Mouse (Mus musculus): ENCODE measurements at regions not wholly inside any gene's neighbourhood (a gene's known extent, or its start where the extent isn't known, plus 50 kb on each side); places are given as distances from the start of the nearest gene placed in this dataset.

GRCm38 (mm10) chr8:107871718-107872117, 70.7 kb upstream of the Zfhx3 start:
- H3K4me1 ChIP-seq (ENCODE audit: control insufficient read depth, insufficient read depth, low read length) = no peaks in the 10 kb centered on the region
- H3K4me3 ChIP-seq (ENCODE audit: insufficient read depth, low read length) = no peak overlapping the region
- TF ChIP-seq CTCF (IDR thresholded peaks at IDR 0.05; ENCODE audit: extremely low read depth, insufficient read depth, low read length) (no peak), POLR2A (IDR thresholded peaks at IDR 0.05; ENCODE audit: extremely low read depth, insufficient read depth, low read length) (no peak)
- no peak overlapping the region for H3K27ac ChIP-seq (ENCODE audit: insufficient read depth, low read length)

GRCm38 (mm10) chr8:107872121-107872520, 70.3 kb upstream of the Zfhx3 start:
- Histone ChIP-seq H3K27ac (ENCODE audit: insufficient read depth, low read length) (no peak overlapping the region), H3K4me3 (ENCODE audit: insufficient read depth, low read length) (no peak overlapping the region), H3K4me1 (ENCODE audit: control insufficient read depth, insufficient read depth, low read length) (no peaks in the 10 kb centered on the region)
- TF ChIP-seq CTCF (IDR thresholded peaks at IDR 0.05; ENCODE audit: extremely low read depth, insufficient read depth, low read length) = no peak
- TF ChIP-seq POLR2A (IDR thresholded peaks at IDR 0.05; ENCODE audit: extremely low read depth, insufficient read depth, low read length) = no peak

GRCm38 (mm10) chr8:107876455-107876854, 66.0 kb upstream of the Zfhx3 start:
- TF ChIP-seq CTCF (IDR thresholded peaks at IDR 0.05; ENCODE audit: extremely low read depth, insufficient read depth, low read length) (no peak), POLR2A (IDR thresholded peaks at IDR 0.05; ENCODE audit: extremely low read depth, insufficient read depth, low read length) (no peak)
- Histone ChIP-seq H3K27ac (ENCODE audit: insufficient read depth, low read length) (no peak overlapping the region), H3K4me3 (ENCODE audit: insufficient read depth, low read length) (no peak overlapping the region), H3K4me1 (ENCODE audit: control insufficient read depth, insufficient read depth, low read length) (no peaks in the 10 kb centered on the region)

GRCm38 (mm10) chr8:107881851-107882250, 60.6 kb upstream of the Zfhx3 start:
- Histone ChIP-seq H3K4me3 (ENCODE audit: insufficient read depth, low read length) (no peak overlapping the region), H3K4me1 (ENCODE audit: control insufficient read depth, insufficient read depth, low read length) (no peaks in the 10 kb centered on the region), H3K27ac (ENCODE audit: insufficient read depth, low read length) (no peak overlapping the region)
- TF ChIP-seq CTCF (IDR thresholded peaks at IDR 0.05; ENCODE audit: extremely low read depth, insufficient read depth, low read length) (peak; percentile 72), POLR2A (IDR thresholded peaks at IDR 0.05; ENCODE audit: extremely low read depth, insufficient read depth, low read length) (no peak)

GRCm38 (mm10) chr8:107885547-107885946, 56.9 kb upstream of the Zfhx3 start:
- H3K4me3 ChIP-seq (ENCODE audit: insufficient read depth, low read length) = no peak overlapping the region
- TF ChIP-seq POLR2A (IDR thresholded peaks at IDR 0.05; ENCODE audit: extremely low read depth, insufficient read depth, low read length) (no peak), CTCF (IDR thresholded peaks at IDR 0.05; ENCODE audit: extremely low read depth, insufficient read depth, low read length) (no peak)
- H3K4me1 ChIP-seq (ENCODE audit: control insufficient read depth, insufficient read depth, low read length) = no peaks in the 10 kb centered on the region
- no peak overlapping the region for H3K27ac ChIP-seq (ENCODE audit: insufficient read depth, low read length)

- Histone ChIP-seq H3K4me1 (ENCODE audit: control insufficient read depth, insufficient read depth, low read length) (no peaks in the 10 kb centered on the region), H3K4me3 (ENCODE audit: insufficient read depth, low read length) (no peak overlapping the region), H3K27ac (ENCODE audit: insufficient read depth, low read length) (no peak overlapping the region)
- no peak for TF ChIP-seq POLR2A (IDR thresholded peaks at IDR 0.05; ENCODE audit: extremely low read depth, insufficient read depth, low read length)
- TF ChIP-seq CTCF (IDR thresholded peaks at IDR 0.05; ENCODE audit: extremely low read depth, insufficient read depth, low read length) = no peak
Observed at GRCm38 (mm10) chr8:107885971-107886370, 56.5 kb upstream of the Zfhx3 start.

GRCm38 (mm10) chr8:107886516-107887253, 55.8 kb upstream of the Zfhx3 start:
- TF ChIP-seq POLR2A (IDR thresholded peaks at IDR 0.05; ENCODE audit: extremely low read depth, insufficient read depth, low read length) (no peak), CTCF (IDR thresholded peaks at IDR 0.05; ENCODE audit: extremely low read depth, insufficient read depth, low read length) (no peak)
- Histone ChIP-seq H3K27ac (ENCODE audit: insufficient read depth, low read length) (no peak overlapping the region), H3K4me3 (ENCODE audit: insufficient read depth, low read length) (no peak overlapping the region), H3K4me1 (ENCODE audit: control insufficient read depth, insufficient read depth, low read length) (no peaks in the 10 kb centered on the region)

GRCm38 (mm10) chr8:107887333-107887732, 55.1 kb upstream of the Zfhx3 start:
- Histone ChIP-seq H3K4me1 (ENCODE audit: control insufficient read depth, insufficient read depth, low read length) (no peaks in the 10 kb centered on the region), H3K4me3 (ENCODE audit: insufficient read depth, low read length) (no peak overlapping the region), H3K27ac (ENCODE audit: insufficient read depth, low read length) (no peak overlapping the region)
- no peak for TF ChIP-seq POLR2A (IDR thresholded peaks at IDR 0.05; ENCODE audit: extremely low read depth, insufficient read depth, low read length)
- no peak for TF ChIP-seq CTCF (IDR thresholded peaks at IDR 0.05; ENCODE audit: extremely low read depth, insufficient read depth, low read length)

- Histone ChIP-seq H3K4me1 (ENCODE audit: control insufficient read depth, insufficient read depth, low read length) (no peaks in the 10 kb centered on the region), H3K4me3 (ENCODE audit: insufficient read depth, low read length) (no peak overlapping the region), H3K27ac (ENCODE audit: insufficient read depth, low read length) (no peak overlapping the region)
- TF ChIP-seq POLR2A (IDR thresholded peaks at IDR 0.05; ENCODE audit: extremely low read depth, insufficient read depth, low read length) (no peak), CTCF (IDR thresholded peaks at IDR 0.05; ENCODE audit: extremely low read depth, insufficient read depth, low read length) (no peak)
Observed at GRCm38 (mm10) chr8:107890922-107891321, 51.5 kb upstream of the Zfhx3 start.
